Mouse (Mus musculus) olfactory bulb, adult 2 months (tissue): Measurements from ENCODE around the gene Zfp26. TPM values are rescaled to one million over a fixed set of nuclear protein-coding genes. Genes with fewer than 3 reads are reported as not detected.

Experiments
- H3K27ac ChIP-seq: fragments of 200-500 bp; 2 replicates; pipeline ENCODE4 v1.5.1; 2012; ENCODE audit warnings: low read depth, low read length; ENCODE audit not compliant: insufficient read depth
- H3K4me1 ChIP-seq: fragments of 200-500 bp; 2 replicates; pipeline ENCODE4 v1.6.1; 2012; ENCODE audit warnings: low read length; ENCODE audit not compliant: control insufficient read depth, insufficient read depth
- H3K4me3 ChIP-seq: fragments of 200-500 bp; 2 replicates; pipeline ENCODE4 v1.5.1; 2012; ENCODE audit warnings: mild to moderate bottlenecking, low read depth, low read length, moderate library complexity; ENCODE audit not compliant: insufficient read depth
- CTCF ChIP-seq: fragments of 200-500 bp; IDR thresholded peaks from 2 replicates; pipeline ENCODE4 v1.5.1; 2012; ENCODE audit warnings: low read depth, mild to moderate bottlenecking, low read length, moderate library complexity; ENCODE audit not compliant: insufficient read depth
- POLR2A ChIP-seq: fragments of 200-500 bp; IDR thresholded peaks from 2 replicates; pipeline ENCODE4 v1.6.1; 2012; ENCODE audit warnings: mild to moderate bottlenecking, low read depth, low read length, moderate library complexity; ENCODE audit not compliant: insufficient read depth
- WGBS: fragments of 180-500 bp; shearing (Covaris S2); methylation state at CpG from one replicate; pipeline ENCODE4 v1.1.7; 2018; 5-methylcytosine and 5-hydroxymethylcytosine counted together
- polyA plus RNA-seq: library from polyadenylated mRNA; stranded (reverse); fragments of >200 nt; gene quantifications from 2 replicates; pipeline ENCODE4 v1.2.4, GENCODE M21; 2012; ENCODE audit warnings: low replicate concordance; ENCODE audit not compliant: missing spikeins, insufficient read depth, insufficient read length

The Zfp26 gene
- polyA plus RNA-seq, 1 experiment, result not detected

DNA sequence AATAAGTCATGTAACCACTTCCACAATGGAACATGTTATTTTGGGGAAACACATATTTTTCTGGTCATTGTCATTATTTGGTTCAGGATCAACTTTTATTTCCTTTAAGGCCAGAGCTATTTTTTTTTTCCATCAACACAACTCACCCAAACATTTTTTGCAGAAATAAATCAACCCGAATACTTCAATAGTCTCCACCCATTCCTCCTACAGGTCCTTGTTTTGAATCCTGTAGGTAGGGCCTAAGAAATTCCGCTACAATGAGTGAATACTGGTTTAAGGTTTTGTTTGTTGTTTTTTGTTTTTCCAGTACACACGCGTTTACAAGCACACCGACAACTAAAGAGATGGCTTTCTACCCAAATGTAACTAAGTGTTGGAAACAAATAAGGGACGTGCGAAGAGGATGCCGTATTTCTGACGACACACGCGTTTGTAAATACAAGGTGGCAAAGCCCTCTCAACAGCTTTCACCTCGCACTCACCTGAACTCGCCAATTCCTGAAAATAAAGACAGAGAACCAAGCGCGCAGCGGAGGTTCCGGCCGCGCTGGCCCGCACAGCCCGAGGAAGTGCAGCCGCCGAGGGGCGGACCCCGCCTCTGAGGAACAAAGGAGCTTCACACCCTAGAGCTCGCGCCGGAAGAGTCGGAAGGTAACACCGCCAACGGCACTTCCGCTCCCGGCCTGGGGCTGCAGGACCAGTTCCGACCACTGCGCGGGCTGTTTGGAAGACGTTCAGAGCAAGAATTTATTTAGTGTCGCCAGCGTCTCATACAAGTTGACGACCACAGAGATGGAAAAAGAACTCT, 75.2 kb downstream of the Zfp26 start, which contains the start of gene Zfp560:
TSS of gene Zfp560 (minus strand) at position 646 of the 811 bp plus-strand sequence.
- TF ChIP-seq CTCF (peak; percentile 92), POLR2A (peak; percentile 77)
- WGBS, result 7% methylated on average over 40 of the region's 40 CpGs
- Histone ChIP-seq H3K27ac (peak within 1 kb of the TSS; percentile 23; the same call in 1 of the 2 replicates), H3K4me3 (peak within 1 kb of the TSS; percentile 75), H3K4me1 (peaks cover 5% of the 10 kb centered on the region; the same call in 1 of the 2 replicates)

DNA sequence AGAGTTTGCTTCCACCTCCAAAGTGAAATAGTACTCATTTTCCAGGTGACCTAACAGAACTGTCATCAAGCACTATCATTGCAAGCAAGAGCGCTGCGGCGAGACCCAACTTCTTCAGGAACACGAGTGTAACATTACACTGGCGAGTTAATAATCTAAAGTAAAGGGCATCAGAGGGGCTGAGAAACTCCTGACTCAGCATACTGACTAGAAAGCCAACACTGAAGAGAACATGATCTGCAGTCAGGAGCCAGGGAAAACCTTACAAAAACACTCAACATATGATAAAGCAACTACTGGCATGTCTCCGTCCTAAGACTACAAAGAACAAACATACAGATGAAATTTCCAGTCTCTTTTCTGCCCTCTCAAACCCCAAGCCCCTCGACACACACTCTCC, 76.3 kb downstream of the Zfp26 start:
- WGBS, result 88% methylated on average over 7 of the region's 7 CpGs
- Histone ChIP-seq H3K4me1 (peaks cover 5% of the 10 kb centered on the region; the same call in 1 of the 2 replicates), H3K27ac (no peak overlapping the region), H3K4me3 (no peak overlapping the region)
- no peak for TF ChIP-seq POLR2A
- no peak for TF ChIP-seq CTCF

Other genes with a start within 250 kb of the Zfp26 start
- not detected in 2 replicates for gene Olfr871, start 248.0 kb downstream of the Zfp26 start, polyA plus RNA-seq
- not detected in 2 replicates for gene Olfr872, start 223.0 kb downstream of the Zfp26 start, polyA plus RNA-seq
- gene Olfr39, start 177.8 kb downstream of the Zfp26 start, polyA plus RNA-seq, result not detected in 2 replicates
- not detected in 2 replicates for gene Olfr873, start 161.6 kb downstream of the Zfp26 start, polyA plus RNA-seq
- not detected in 2 replicates for gene Olfr18, start 124.1 kb downstream of the Zfp26 start, polyA plus RNA-seq
- not detected in 2 replicates for gene Zfp560, start 75.0 kb downstream of the Zfp26 start, polyA plus RNA-seq
- not detected in 2 replicates for gene Zfp426, start 32.6 kb upstream of the Zfp26 start, polyA plus RNA-seq
- 158 TPM in 1 of 2 replicates, not detected in the other for gene Zfp266, start 61.3 kb upstream of the Zfp26 start, polyA plus RNA-seq
- gene Zfp846, start 121.1 kb upstream of the Zfp26 start, polyA plus RNA-seq, result not detected in 2 replicates
- gene Ubl5, start 182.7 kb upstream of the Zfp26 start, polyA plus RNA-seq, result 162 TPM in 1 of 2 replicates, not detected in the other
- gene Fbxl12, start 184.6 kb upstream of the Zfp26 start, polyA plus RNA-seq, result not detected in 2 replicates
- gene Pin1, start 191.9 kb upstream of the Zfp26 start, polyA plus RNA-seq, result not detected in 2 replicates